Mouse (Mus musculus): ENCODE measurements around the gene Mgat5.

Mgat5 gene

GRCm38 (mm10) chr1:127218182-127218581 is 13.4 kb downstream of the Mgat5 start:
- no peak for DNase-seq

- no peak for DNase-seq
These were observed 14.3 kb downstream of the Mgat5 start for GRCm38 (mm10) chr1:127219161-127219560.

GRCm38 (mm10) chr1:127219621-127220020 is 14.8 kb downstream of the Mgat5 start:
- no peak for DNase-seq

GRCm38 (mm10) chr1:127221998-127222736 is 17.4 kb downstream of the Mgat5 start:
- no peak for DNase-seq

- no peak for DNase-seq
These were observed 20.2 kb downstream of the Mgat5 start for GRCm38 (mm10) chr1:127225060-127225459.

- no peak for DNase-seq
These were observed 24.2 kb downstream of the Mgat5 start for GRCm38 (mm10) chr1:127229011-127229410.

- no peak for DNase-seq
These were observed 25.7 kb downstream of the Mgat5 start for GRCm38 (mm10) chr1:127230468-127230867.

- no peak for DNase-seq
These were observed 28.4 kb downstream of the Mgat5 start for GRCm38 (mm10) chr1:127233191-127233651.

GRCm38 (mm10) chr1:127235157-127235556 is 30.3 kb downstream of the Mgat5 start:
- no peak for DNase-seq

GRCm38 (mm10) chr1:127236396-127236795 is 31.6 kb downstream of the Mgat5 start:
- DNase-seq: no peak

GRCm38 (mm10) chr1:127238871-127239314 is 34.1 kb downstream of the Mgat5 start:
- DNase-seq: no peak

- DNase-seq: no peak
These were observed 35.1 kb downstream of the Mgat5 start for GRCm38 (mm10) chr1:127239914-127240313.

- DNase-seq: no peak
These were observed 37.5 kb downstream of the Mgat5 start for GRCm38 (mm10) chr1:127242151-127242887.

- DNase-seq: no peak
These were observed 38.2 kb downstream of the Mgat5 start for GRCm38 (mm10) chr1:127242888-127243588.

- DNase-seq: no peak
These were observed 39.4 kb downstream of the Mgat5 start for GRCm38 (mm10) chr1:127244054-127244770.

GRCm38 (mm10) chr1:127246158-127246557 is 41.3 kb downstream of the Mgat5 start:
- DNase-seq: peak; percentile 53

GRCm38 (mm10) chr1:127248433-127248832 is 43.6 kb downstream of the Mgat5 start:
- no peak for DNase-seq

- DNase-seq: no peak
These were observed 44.8 kb downstream of the Mgat5 start for GRCm38 (mm10) chr1:127249621-127250020.

- DNase-seq: no peak
These were observed 45.5 kb downstream of the Mgat5 start for GRCm38 (mm10) chr1:127250313-127250712.

- DNase-seq: peak; percentile 20
These were observed 46.9 kb downstream of the Mgat5 start for GRCm38 (mm10) chr1:127251751-127252150.

- DNase-seq: no peak
These were observed 52.2 kb downstream of the Mgat5 start for GRCm38 (mm10) chr1:127257005-127257404.

GRCm38 (mm10) chr1:127259669-127260068 is 54.9 kb downstream of the Mgat5 start:
- DNase-seq: no peak

GRCm38 (mm10) chr1:127260969-127261368 is 56.2 kb downstream of the Mgat5 start:
- DNase-seq: no peak
